Mouse (Mus musculus) megakaryocyte, embryonic 14.5 days (primary cell): ENCODE data around the gene Camkk1.

ENCODE experiments used
- FLI1 ChIP-seq: IDR thresholded peaks from 2 replicates; pipeline ENCODE4 v1.6.1; 2012; ENCODE audit warnings: low read length, inconsistent platforms, mixed read lengths
- GATA1 ChIP-seq: IDR thresholded peaks from 3 replicates; pipeline ENCODE4 v1.6.1; 2012; ENCODE audit warnings: mixed read lengths, low read length, inconsistent platforms, borderline replicate concordance

- no peak for TF ChIP-seq FLI1
- TF ChIP-seq GATA1: no peak
Measured at GRCm38 (mm10) chr11:73039102-73039799, 20.4 kb downstream of the Camkk1 start.
